Mouse (Mus musculus) layer of hippocampus, adult 11-12 months (tissue): ENCODE results near the gene Arrdc4.

ENCODE experiments used
- DNase-seq: peaks from one replicate; pipeline ENCODE4 v3.0.0; 2022; ENCODE audit warnings: low spot score

The Arrdc4 gene

DNA sequence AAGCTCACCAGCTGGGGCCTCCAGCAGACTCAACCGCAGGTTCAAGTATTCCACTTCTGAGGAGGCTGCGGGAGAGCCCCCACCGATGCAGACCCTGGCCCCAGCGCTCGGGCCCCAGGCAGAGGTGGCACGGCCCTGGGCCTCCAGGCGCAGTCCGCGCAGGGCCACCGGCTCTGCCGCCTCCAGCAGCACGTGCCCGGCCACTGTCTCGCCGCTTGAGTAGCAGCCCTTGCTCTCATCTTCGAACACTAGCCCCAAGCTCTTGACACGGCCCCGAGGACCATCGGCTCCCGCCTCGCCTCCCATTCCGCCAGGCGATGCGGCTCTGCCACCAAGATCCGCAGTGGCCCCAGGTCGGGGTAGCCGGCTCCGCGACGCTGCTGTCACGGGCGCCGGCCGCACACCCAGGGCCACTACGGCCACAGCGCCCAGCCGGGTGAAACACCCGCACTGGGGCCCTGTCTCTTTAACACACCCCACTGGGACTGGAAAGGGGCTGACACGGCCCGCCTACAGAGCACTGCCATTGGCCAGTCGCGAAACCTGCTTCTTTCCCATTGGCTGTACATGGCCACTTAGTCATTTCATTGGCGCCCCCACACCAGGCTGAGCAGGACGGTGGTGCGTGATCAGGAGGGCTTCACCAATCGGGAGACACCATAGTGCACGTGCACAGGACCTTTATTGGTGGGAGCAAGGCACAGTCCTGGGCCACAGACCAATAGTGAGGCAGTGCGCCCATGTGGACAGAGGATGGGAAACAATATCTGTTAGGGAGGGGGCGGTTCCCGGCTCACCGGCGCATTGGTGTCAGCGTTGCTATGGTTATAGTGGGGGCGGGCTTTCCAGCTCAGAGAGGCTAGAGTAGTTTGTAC lies at the start of gene Arrdc4:
Gene Arrdc4, minus strand, starts transcription at position 481 of the 875 bp plus-strand sequence.
- DNase-seq, result peak; percentile 99

DNA sequence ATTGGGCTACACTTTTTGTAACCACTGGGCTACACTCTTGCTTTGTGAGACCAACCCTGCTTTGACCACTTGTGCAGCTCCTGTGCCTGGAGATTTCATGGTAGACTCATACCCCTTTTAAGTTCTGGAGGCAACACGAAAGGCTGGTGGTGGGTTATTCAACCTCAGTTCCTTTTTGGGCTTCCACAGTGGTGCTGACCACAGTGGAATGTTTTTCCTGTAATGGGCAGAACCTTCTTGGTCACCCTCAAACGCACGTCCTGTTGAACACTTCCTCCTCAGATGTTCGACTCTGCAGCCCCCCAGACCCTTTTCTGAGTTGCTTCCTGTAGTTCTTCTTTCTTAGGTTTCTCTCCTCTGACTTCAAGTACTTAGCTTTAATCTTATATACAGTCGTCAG lies 46.5 kb upstream of the Arrdc4 start:
- peak; percentile 15 for DNase-seq

DNA sequence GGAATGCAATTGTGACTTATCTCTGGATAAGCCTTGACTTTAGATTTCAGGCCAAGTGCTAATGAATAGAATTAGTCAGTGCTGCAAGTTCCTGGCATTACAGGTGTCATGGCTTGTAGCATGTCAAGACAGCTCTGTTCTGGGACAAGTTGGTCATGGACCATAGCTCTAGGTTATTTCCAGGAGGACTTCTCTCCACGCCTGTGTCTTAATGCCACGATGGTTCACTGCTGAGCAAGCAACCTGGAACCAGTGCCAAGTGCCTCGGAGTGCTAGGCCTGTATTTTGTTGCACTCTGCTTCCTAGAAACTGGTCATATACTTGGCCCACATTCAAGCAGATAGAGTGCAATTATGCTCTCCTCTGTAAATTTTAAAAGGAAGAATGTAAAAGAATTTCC lies 39.7 kb upstream of the Arrdc4 start:
- no peak for DNase-seq

DNA sequence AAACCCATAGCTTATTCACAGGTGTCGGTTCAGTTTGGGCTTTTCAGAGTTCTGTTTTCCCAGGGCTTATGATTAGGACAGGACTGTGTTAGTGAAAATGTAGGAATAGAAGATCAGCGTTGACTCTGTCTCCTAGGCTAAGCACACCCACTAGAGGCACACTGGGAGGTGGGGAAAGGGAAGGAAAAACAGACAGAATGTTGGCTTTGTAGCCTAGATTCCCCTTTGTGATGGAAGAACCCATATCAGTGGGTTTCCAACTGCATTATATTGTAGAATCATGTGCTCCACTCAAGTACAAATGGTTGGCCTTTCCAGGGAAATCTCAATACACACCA lies 22.7 kb upstream of the Arrdc4 start:
- DNase-seq, result no peak

DNA sequence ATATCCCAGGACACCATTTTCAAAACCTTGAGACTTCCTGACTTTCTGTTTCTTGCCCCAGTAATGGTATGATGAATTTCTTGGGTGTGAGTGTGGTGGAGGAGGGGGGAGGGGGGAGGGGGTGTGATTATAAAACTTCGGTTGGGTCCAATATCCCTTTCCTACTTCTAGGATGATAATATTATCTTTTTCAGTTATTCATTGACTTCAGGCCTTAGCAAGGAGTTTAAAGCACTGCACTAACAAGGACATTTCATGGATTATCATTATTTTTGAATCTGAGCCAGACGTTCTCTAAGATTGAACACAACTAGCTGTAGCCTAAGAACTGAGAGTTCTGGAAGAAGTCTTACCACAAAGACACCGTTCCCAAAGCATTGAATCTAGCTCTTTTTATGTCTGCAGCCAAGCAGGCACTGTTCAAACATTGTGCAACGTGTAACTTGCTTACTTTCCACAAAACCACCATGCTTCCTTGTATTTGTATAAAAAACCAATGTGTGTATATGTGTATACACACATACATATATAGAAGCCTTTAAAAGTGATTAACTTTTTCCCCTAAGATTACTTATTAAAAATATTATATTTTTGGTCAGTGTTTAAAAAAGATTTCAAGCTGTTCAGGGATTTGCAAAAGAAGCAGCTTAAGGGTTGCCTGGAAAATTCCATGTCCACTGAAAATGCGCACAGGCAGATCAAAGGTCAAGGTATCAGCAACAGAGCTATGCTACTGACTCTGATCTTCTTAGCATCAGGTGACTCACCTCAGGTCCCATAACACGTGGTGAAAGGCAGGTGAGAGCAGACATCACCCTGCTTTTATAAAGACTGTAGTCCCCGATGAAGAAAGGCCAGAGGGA lies 22.1 kb upstream of the Arrdc4 start:
- no peak for DNase-seq

DNA sequence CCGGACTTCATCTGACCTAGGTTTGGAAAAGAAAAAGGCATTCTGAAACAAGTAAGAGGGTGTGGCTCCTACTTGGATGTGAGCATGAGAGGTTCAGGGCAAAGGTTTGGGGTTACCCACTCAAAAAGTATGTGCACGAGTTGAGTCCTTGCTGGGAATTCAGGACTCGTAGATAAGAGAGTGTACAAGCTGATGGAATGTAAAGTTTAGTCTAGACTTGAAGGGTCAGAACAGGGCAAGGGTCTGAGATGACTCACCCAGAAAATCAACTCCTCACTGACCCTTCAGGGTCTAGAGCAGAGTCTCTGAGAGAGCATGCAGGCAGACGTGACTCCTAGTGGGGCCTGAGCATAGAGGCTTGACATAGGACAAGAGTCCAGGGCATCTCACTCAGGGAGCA lies 16.9 kb upstream of the Arrdc4 start:
- DNase-seq, result no peak

DNA sequence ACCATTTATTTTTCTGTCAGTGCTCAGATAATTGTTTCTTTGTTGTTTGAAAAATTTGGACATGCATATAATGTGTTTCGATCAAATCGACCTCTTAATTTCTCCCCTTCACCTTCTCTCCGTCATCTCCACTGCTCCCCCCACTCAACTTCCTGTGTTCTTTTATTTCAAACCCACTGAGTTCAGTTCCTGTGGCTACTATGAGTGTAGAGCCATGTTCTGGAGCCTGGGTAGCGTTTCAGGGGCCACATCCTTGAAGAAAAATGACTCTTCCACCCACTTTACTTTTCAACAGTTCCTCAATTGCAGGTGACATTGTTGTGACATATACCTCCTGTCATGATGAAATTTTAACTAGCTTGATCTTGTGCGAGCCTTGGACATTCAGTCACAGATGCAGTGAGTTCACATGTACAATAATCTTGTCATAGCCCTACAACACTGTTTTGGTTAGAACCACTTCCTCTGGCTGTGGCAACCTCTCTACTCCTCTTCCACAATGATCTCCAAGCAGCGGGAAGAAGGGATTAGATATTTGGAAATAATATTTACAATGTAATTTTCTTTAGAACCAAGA lies 10.2 kb upstream of the Arrdc4 start:
- DNase-seq, result no peak

DNA sequence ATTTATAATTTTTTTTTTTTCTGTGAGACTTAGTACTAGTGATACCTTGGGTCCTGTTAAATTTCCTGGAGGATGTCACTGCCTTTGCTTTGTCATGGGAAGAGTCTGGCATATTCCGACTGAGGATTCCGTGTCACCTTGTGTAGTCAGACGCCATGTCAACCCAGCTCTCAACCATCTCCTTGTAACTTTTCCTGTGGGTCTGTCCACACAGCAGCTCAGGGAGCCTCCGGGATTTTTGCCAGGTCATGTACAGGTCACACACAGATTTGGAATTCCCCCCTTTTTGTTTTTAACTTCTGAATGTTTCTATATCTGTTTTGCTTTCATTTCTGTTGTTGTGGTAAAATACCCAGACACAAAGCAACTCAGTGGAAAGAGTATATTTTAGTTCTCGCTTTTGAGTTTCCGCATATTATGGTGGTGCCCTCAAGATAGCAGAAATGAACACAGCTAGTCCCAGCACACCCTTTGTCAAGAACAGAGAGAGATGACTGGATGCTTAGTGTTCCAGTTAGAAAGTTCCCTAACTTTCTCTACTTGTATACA lies 7.7 kb upstream of the Arrdc4 start:
- DNase-seq, result no peak

DNA sequence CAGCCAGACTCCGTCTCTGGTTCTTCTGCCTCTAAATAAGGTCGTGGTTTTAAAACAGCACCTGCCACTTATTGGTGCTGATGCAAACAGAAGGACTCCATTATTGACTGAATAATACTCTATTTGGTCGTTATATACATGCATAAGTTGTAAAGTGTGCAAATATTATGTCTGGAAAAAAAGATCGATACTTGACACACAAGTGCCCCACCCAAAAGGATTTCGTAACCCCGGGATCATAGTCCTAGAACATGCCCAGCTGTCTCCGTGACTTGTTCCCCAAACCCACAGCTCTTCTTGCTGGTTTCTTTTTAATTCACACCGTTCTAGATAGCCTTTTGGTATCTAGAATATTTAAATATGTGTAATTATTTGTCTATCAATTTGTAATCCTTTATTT lies 878 bp upstream of the Arrdc4 start:
- no peak for DNase-seq

DNA sequence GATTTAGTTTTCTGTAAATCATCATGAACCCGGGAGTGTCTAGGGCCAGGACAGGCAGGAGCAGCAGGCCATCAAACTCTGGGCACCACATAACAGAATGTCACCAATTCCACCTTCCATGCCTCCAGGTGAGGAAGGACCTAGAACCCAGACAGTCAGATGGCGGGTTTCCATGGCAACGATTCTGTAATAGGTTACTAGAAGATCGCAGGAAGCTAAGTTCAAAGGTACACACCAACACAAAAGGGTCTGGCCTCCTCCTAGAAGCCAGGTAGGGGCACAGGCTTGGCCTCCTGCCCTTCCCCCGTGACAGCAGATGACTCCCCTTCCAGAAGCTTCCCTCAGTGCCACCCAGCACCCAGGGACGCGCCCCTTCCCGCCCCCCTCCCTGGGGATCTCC lies 680 bp downstream of the Arrdc4 start:
- DNase-seq, result peak; percentile 57

DNA sequence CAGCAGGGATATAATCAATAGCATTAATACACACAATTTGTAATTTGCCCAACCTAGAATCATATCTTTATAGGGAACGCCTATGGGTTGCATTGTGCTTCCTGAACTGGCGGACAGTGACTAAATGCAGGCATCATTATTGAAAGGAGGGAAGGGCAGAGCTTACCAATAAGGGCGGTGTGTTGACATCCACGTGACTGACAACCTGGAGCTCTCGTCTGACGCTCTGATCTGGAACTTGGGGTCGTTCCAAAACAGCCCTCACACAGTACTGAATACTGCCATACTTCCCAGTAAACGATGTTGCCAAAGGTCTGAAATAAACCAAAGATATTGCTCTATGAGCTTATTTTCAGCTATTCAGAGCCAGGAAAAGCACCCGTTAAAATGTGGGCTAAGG lies 4.4 kb downstream of the Arrdc4 start:
- DNase-seq, result peak; percentile 43

DNA sequence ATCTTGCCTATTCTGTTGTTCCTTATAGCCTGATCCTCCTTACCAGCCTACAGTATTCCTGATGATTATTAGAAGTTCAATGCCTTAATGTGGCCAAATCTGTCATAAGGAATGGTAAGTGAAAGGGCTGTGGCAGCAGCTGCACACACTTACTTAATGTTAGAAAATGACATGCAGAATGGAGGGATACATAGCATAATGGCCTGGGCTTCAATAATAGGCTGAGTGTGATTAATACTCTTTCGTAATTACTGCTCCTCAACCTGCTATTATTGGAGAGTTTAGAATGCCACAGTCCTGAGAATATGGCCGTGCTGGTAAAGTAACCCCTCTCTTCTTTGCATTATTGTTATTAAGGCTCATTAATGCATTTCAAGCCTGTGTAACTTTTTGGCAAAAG lies 4.8 kb downstream of the Arrdc4 start:
- DNase-seq, result no peak

DNA sequence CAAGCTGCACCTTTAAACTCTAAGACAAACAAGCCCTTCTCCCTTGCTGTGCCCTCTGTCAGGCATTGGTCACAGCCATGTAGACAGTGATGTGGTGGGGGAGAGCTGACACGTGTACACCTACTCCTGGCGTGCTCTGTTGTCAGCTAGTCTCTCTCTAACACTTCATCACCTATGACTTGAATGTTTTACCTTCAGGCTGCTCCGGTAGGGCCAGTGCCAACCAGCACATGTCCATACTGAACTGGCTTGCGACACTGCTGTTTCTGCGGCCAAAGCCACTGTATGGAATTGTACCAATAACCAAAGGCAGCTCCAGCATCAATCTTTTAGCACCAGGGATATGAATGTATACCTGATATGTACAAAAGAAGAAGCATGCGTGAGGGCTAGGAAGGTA lies 8.3 kb downstream of the Arrdc4 start:
- DNase-seq, result no peak

DNA sequence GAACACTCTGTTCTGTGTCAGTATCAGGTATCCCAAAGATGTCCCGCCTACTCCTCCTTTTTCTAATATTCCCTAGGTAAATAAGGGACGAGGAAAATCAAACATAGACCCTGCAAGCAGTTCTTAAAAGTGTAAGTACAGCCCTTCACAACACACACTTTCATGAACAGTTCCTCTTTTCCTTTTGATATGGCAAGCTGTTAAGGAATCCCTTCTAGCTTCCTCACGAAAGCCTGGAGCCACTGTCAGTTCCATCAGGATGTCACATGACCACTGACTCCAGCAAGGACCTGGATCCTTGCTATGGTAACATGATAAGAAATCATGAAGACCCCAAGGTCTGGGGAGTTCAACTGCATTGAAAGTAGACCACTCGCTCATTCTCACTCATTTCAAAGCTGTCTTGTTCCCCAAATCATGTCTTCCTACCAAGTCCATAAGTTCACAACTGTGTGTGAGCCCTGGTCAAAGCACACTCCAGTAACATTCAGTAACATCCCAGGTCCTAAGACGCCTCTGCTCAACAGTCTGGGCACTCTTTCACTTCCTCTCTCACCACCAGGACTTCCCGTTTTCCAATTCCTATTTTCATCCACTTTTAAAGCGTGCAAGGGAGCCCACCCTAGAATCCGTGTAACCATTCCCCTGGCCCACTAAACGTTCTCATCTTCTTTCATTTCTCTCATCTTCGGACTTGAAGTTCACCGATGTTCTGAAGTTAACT lies 10.2 kb downstream of the Arrdc4 start:
- DNase-seq, result no peak

DNA sequence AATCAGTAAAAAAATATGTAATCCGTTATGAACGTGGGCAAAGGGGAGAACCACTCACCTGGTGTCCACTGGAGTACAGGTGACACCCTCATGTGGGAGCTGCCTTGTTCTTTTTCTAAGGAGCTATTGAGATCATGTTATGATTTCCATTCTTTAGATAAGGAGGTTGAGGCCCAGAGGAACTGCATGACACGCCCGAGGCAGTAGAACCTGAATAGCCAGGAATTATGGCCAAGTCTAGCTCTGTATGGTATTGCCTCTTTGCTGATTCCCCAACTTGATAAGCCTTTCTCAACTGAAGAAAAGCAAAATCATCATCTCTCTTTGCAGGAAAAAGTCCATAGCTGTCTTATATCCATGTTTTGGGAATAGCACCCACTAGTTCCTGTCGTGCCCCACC lies 22.7 kb downstream of the Arrdc4 start:
- DNase-seq, result no peak

DNA sequence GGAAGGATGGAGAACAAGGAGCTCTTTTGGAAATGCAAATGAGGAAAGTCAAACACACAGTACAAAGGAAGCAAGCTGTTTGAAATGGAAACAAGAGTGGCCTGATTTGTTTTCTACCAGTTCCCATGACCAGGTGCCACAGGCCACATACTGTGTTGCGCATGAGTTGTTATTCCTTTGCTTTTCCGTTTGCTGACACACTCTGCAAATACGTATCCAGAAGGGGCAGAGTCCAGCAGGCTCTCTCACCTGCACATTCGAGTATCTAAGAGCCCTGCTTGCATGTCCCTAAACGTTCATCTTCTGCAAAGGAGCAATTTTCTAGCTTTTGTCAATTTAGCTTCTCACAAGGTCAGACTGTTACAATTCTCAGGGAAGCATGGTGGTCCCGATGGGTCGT lies 24.3 kb downstream of the Arrdc4 start:
- DNase-seq, result no peak

DNA sequence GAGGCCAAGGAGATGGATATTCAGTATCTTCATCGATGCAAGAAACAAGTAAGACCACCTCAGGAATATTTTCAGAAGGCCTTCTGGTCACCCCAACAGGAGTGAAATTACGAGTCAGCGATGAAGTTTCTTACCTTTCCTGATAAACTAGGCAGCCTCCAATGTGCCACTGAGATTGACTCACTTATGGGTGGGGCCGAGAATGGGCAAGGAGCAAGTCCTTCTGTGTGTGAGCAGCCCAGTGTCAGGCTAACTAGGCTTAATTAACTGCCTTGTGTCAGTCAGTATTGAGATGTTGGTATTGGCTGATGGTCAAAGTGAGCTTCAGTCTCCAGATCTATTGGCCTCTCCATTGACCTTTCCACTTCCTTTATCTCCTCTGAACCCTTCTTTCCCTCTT lies 27.5 kb downstream of the Arrdc4 start:
- no peak for DNase-seq

DNA sequence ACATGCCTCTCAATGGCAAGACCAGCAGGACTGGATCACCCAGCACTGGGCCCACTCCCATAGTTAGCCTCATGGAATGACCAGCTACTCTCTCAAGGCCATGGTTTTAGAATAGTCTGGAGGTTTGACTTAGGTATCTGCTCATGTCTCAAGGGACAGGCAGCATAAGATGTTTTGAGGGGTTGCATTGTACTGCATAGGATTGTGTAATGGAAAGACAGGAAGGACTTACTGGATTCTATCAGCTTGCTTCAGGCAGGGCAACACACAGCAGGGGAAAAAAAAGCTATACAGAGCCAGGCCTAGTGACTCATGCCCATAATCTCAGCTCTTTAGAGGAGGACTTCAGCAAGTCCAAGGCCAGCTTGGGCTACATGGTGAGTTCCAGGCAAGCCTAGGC lies 31.1 kb downstream of the Arrdc4 start:
- DNase-seq, result no peak

DNA sequence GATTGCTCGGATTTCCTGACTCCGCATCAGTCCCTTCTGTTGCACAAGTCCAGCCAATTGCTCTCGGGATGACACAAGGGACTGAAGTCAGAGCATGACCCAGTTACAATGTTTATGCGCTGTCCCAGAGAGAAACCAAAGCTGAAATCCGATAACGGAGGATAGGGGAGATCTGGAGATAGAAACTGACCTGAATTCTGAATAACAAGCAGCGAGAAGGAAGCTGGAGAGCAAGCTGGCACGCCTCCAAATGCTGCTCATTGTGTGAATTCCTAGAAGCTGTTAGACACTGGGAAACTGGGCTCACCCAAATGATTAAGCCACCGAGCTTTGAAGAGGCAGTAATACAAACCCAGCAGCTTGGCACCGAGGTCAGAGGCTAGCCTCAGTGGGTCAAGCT lies 31.5 kb downstream of the Arrdc4 start:
- peak; percentile 46 for DNase-seq

DNA sequence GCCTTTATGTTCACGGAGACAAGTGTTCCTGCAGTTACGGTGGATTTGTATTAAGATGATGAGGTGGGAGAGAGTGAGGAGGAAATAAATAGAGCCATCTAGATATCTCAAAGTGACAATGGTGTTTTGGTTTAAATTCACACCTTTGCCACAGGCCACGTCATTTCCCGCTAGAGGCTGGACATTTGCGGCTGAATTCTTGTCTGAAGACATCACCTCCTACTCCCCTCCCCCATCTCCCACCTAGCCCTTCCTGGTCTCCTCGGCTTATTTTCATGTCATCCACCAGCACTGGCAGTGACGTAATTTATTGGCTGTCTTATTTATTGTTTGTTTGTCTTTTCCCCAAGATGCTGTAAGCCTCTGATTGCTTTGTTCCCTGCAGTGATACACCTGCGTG lies 32.1 kb downstream of the Arrdc4 start:
- DNase-seq, result no peak

DNA sequence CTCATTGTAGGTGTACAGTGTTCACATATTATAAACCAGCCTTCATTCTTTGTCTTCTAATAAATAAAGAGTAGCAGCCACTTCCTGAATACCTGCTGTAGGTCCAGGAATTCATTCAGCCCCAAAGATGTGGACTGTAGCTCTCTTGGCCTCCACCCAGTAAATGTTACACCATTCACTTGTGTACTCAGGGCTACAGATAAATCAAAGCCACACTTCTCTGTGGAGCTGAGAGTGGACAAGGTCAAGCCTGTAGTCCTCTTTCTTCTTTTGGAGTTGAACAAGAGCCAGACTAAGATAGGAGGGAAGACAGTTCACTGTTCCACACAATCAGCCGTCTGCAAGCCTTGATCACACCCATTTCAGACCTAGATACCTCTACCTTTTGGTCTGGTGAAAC lies 36.1 kb downstream of the Arrdc4 start:
- no peak for DNase-seq

DNA sequence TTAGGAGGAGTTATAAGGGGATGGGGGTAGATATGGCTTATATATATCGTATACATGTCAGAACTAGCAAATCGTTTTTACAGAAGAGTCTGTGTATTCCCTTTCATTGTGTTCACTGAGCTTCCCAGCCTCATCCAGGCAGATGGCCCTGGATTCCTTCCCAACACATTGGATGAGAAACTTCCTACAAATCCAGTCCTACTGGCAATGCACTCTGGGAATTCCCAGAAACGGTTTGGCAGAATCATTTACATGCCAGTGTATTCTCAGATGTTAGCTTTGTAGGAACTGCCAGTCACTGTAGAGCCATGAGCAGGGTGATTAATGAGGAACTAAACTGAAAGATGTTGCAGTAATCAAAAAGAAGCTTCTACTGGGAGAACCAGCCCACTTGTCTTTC lies 36.6 kb downstream of the Arrdc4 start:
- DNase-seq, result peak; percentile 28
